Mouse (Mus musculus) ES-Bruce4 (cell line): ENCODE data around the gene Mypn.

Source experiments
- CTCF ChIP-seq: IDR thresholded peaks from one replicate; pipeline ENCODE4 v1.8.1; 2011; ENCODE audit warnings: low read depth, low read length
- EP300 ChIP-seq: IDR thresholded peaks from 2 replicates; pipeline ENCODE4 v1.6.1; 2011; ENCODE audit warnings: low read depth, low read length; ENCODE audit not compliant: insufficient read depth
- POLR2A ChIP-seq: IDR thresholded peaks from one replicate; pipeline ENCODE4 v1.8.1; 2011; ENCODE audit warnings: low read length; ENCODE audit not compliant: insufficient read depth

GRCm38 (mm10) chr10:63156351-63156750 is 47.4 kb downstream of the Mypn start:
- TF ChIP-seq POLR2A (no peak), EP300 (no peak), CTCF (no peak)
